Mouse (Mus musculus): ENCODE results near the gene Ncbp3. TPM values are rescaled to one million over a fixed set of nuclear protein-coding genes. Genes with fewer than 3 reads are reported as not detected.
"Not testable (repeated sequence)": the region's sequence is repeated elsewhere in the genome, so short reads cannot be mapped to it uniquely, and the experiment has no call there.

Ncbp3 gene
- polyA plus RNA-seq, 1 experiment from 2014 or later = 12.5 TPM

DNA sequence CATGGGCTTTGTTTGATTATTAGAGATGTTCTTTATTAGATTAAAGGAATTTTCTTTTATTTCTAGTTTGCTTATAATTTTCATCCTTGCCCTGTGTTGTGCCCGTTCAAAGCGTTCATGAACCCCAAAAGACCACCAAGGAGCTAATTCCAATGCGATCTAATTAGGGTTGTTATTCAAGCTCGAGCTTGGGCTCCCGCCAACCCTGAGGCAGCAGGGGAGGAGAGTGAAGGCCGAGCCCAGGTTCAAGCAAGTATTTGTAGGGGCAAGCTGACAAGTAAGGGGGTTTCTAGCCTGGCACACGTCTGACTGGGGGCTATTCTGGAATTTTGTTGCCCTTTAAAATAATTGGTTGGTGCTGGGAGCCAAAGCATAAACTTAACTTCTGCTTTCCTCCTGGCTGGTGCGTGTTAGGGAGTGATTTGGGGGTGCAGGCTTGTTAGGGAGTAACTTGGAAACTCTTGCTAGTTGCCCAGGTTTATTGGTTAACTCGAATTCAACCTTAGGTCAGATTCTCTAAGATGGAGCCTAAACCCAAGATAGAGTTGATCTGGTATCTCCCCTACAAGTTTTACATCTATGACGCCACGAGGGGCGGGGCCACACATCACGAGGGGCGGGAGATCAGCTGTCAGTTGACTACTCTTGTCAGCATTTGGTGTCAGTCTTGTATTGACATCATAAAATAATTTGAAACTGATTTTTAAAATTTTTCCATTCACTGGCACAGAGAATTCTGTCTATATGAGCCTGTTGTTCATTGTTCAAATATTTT lies 52.6 kb downstream of the Ncbp3 start:
- Histone ChIP-seq H3K4me1 (ENCODE audit: control insufficient read depth, insufficient read depth, low read length) (no peaks in the 10 kb centered on the region), H3K27me3 (ENCODE audit: control insufficient read depth, insufficient read depth, low read length) (no peaks in the 10 kb centered on the region), H3K27ac (ENCODE audit: low read depth, low read length) (no peak overlapping the region), H3K36me3 (ENCODE audit: control insufficient read depth, insufficient read depth, low read length) (no peaks in the 10 kb centered on the region), H3K9me3 (ENCODE audit: control insufficient read depth, low read length) (no peaks in the 10 kb centered on the region), H3K4me3 (ENCODE audit: low read depth, low read length) (no peak overlapping the region), H3K9ac (ENCODE audit: low read length) (no peak overlapping the region), H3K4me2 (ENCODE audit: low read depth) (no peak overlapping the region)
- WGBS = 78% methylated on average over 14 of the region's 14 CpGs
- DNase-seq (ENCODE audit: low spot score) = no peak
- ATAC-seq (ENCODE audit: insufficient read depth, low FRiP score, low TSS enrichment) = no peak

DNA sequence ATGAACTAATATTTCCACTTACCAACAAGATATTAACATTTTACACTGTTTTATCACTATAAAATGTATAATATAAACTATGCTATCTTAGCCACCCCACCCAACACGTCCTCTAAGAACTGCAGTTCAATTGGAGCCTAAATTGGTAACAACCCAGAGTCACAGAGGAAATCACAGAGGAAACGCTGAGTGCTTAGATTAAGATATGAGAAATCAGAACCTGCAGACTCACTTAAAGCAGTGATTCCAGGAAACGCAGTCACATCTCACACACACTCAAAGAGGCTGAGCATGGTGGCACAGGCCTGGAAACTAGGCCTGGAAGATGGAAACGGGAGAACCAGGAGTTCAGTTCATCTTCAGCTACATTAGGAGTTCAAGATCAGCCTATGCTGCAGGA lies 53.7 kb downstream of the Ncbp3 start:
- H3K9ac ChIP-seq (ENCODE audit: low read length) = no peak overlapping the region
- no peaks in the 10 kb centered on the region for H3K36me3 ChIP-seq (ENCODE audit: control insufficient read depth, insufficient read depth, low read length)
- no peak overlapping the region for H3K4me3 ChIP-seq (ENCODE audit: low read depth, low read length)
- no peak overlapping the region for H3K4me2 ChIP-seq (ENCODE audit: low read depth)
- no peaks in the 10 kb centered on the region for H3K27me3 ChIP-seq (ENCODE audit: control insufficient read depth, insufficient read depth, low read length)
- H3K4me1 ChIP-seq (ENCODE audit: control insufficient read depth, insufficient read depth, low read length) = no peaks in the 10 kb centered on the region
- 87% methylated on average over 4 of the region's 4 CpGs for WGBS
- no peak for ATAC-seq (ENCODE audit: insufficient read depth, low FRiP score, low TSS enrichment)
- no peaks in the 10 kb centered on the region for H3K9me3 ChIP-seq (ENCODE audit: control insufficient read depth, low read length)
- H3K27ac ChIP-seq (ENCODE audit: low read depth, low read length) = no peak overlapping the region
- no peak for DNase-seq (ENCODE audit: low spot score)

DNA sequence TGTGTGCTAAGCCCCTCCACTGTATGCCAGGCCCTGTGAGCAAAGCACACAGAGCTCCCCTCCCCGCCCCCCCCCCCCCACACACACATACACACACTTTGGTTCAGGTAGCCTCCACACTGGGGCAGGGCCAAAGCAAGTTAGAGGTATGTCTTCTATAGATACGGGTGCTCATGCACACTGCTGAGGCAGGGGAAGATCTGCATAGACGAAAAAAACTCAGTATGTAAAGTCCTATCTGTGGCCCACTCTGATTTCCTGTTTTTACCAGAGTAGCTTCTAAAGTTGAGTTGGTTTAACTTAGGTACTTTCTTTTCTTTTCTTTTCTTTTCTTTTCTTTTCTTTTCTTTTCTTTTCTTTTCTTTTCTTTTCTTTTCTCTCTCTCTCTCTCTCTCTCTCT lies 57.7 kb downstream of the Ncbp3 start:
- H3K4me3 ChIP-seq (ENCODE audit: low read depth, low read length) = no peak overlapping the region
- H3K9me3 ChIP-seq (ENCODE audit: control insufficient read depth, low read length) = no peaks in the 10 kb centered on the region
- 64% methylated on average over 3 of the region's 3 CpGs for WGBS
- ATAC-seq (ENCODE audit: insufficient read depth, low FRiP score, low TSS enrichment) (no peak), DNase-seq (ENCODE audit: low spot score) (no peak)
- H3K4me1 ChIP-seq (ENCODE audit: control insufficient read depth, insufficient read depth, low read length) = no peaks in the 10 kb centered on the region
- no peaks in the 10 kb centered on the region for H3K27me3 ChIP-seq (ENCODE audit: control insufficient read depth, insufficient read depth, low read length)
- no peak overlapping the region for H3K9ac ChIP-seq (ENCODE audit: low read length)
- no peak overlapping the region for H3K4me2 ChIP-seq (ENCODE audit: low read depth)
- no peak overlapping the region for H3K27ac ChIP-seq (ENCODE audit: low read depth, low read length)
- no peaks in the 10 kb centered on the region for H3K36me3 ChIP-seq (ENCODE audit: control insufficient read depth, insufficient read depth, low read length)

DNA sequence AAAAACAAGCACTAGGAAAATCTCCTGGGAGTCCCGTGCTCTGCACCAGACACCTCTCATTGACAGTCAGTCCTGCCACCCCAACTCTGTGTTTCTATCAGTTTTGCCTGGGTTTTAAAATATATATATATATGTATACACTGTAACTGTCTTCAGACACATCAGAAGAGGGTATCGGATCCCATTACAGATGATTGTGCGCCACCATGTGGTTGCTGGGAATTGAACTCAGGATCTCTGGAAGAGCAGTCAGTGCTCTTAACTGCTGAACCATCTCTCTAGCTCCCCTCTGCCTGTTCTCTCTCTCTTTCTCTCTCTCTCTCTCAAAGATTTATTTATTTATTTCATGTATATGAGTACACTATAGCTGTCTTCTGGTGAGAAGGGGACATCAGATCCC lies 59.8 kb downstream of the Ncbp3 start:
- H3K4me2 ChIP-seq (ENCODE audit: low read depth); ATAC-seq (ENCODE audit: insufficient read depth, low FRiP score, low TSS enrichment); H3K36me3 ChIP-seq (ENCODE audit: control insufficient read depth, insufficient read depth, low read length); DNase-seq (ENCODE audit: low spot score); H3K4me1 ChIP-seq (ENCODE audit: control insufficient read depth, insufficient read depth, low read length); H3K4me3 ChIP-seq (ENCODE audit: low read depth, low read length); H3K9me3 ChIP-seq (ENCODE audit: control insufficient read depth, low read length); H3K9ac ChIP-seq (ENCODE audit: low read length); H3K27ac ChIP-seq (ENCODE audit: low read depth, low read length); H3K27me3 ChIP-seq (ENCODE audit: control insufficient read depth, insufficient read depth, low read length): not testable (repeated sequence)
- 44% methylated on average over 3 of the region's 3 CpGs for WGBS

DNA sequence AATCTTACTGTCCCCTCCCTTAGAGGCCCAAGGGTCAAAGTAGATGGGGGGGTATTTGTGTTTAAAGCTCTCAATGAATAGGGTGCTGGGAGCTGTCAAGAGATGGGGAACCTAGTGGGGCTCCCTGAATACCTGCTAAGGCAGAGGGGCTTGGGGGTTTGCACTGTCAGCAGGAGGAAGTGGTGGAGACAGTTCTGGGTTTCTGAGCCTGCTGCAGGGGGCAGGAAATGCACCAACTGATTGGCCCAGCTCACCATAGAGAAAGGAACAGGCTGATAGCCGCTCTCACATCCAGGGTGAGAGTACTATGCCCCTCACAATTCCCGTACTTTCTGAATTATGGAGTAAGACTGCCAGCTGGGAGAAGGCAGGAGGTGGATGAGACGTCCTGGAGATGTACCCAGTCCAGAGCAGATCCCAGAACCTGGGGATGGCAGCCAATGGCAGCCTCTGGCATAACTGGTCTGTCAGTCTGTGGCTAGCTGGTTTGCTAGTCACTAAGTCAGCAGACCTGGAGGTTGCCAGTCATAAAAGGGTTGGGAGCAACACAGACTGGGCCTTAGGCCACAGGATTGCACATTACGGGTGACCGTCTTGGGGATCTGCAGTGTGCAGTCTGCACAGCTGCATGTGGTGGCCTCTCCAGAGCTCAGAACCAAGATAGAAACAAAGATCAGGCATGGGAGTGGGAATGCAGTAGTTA lies 60.8 kb downstream of the Ncbp3 start:
- DNase-seq (ENCODE audit: low spot score) (no peak), ATAC-seq (ENCODE audit: insufficient read depth, low FRiP score, low TSS enrichment) (no peak)
- Histone ChIP-seq H3K36me3 (ENCODE audit: control insufficient read depth, insufficient read depth, low read length) (no peaks in the 10 kb centered on the region), H3K27ac (ENCODE audit: low read depth, low read length) (no peak overlapping the region), H3K9me3 (ENCODE audit: control insufficient read depth, low read length) (no peaks in the 10 kb centered on the region), H3K4me1 (ENCODE audit: control insufficient read depth, insufficient read depth, low read length) (no peaks in the 10 kb centered on the region), H3K4me3 (ENCODE audit: low read depth, low read length) (no peak overlapping the region), H3K27me3 (ENCODE audit: control insufficient read depth, insufficient read depth, low read length) (no peaks in the 10 kb centered on the region), H3K4me2 (ENCODE audit: low read depth) (no peak overlapping the region), H3K9ac (ENCODE audit: low read length) (no peak overlapping the region)
- WGBS = 79% methylated on average over 5 of the region's 5 CpGs

GRCm38 (mm10) chr11:73108898-73109625 lies 61.5 kb downstream of the Ncbp3 start:
- DNase-seq (ENCODE audit: low spot score) (no peak), ATAC-seq (ENCODE audit: insufficient read depth, low FRiP score, low TSS enrichment) (no peak)
- H3K27ac ChIP-seq (ENCODE audit: low read depth, low read length) = no peak overlapping the region
- 81% methylated on average over 14 of the region's 14 CpGs for WGBS
- H3K9ac ChIP-seq (ENCODE audit: low read length) = no peak overlapping the region
- H3K27me3 ChIP-seq (ENCODE audit: control insufficient read depth, insufficient read depth, low read length) = no peaks in the 10 kb centered on the region
- H3K4me2 ChIP-seq (ENCODE audit: low read depth) = no peak overlapping the region
- H3K4me1 ChIP-seq (ENCODE audit: control insufficient read depth, insufficient read depth, low read length) = no peaks in the 10 kb centered on the region
- no peaks in the 10 kb centered on the region for H3K9me3 ChIP-seq (ENCODE audit: control insufficient read depth, low read length)
- no peaks in the 10 kb centered on the region for H3K36me3 ChIP-seq (ENCODE audit: control insufficient read depth, insufficient read depth, low read length)
- H3K4me3 ChIP-seq (ENCODE audit: low read depth, low read length) = no peak overlapping the region

GRCm38 (mm10) chr11:73109941-73110340 lies 62.4 kb downstream of the Ncbp3 start:
- no peaks in the 10 kb centered on the region for H3K9me3 ChIP-seq (ENCODE audit: control insufficient read depth, low read length)

GRCm38 (mm10) chr11:73111414-73111813 lies 63.8 kb downstream of the Ncbp3 start:
- Histone ChIP-seq H3K9me3 (ENCODE audit: control insufficient read depth, low read length) (no peaks in the 10 kb centered on the region), H3K36me3 (ENCODE audit: control insufficient read depth, insufficient read depth, low read length) (no peaks in the 10 kb centered on the region), H3K27ac (ENCODE audit: low read depth, low read length) (no peak overlapping the region), H3K4me1 (ENCODE audit: control insufficient read depth, insufficient read depth, low read length) (no peaks in the 10 kb centered on the region), H3K9ac (ENCODE audit: low read length) (no peak overlapping the region), H3K4me3 (ENCODE audit: low read depth, low read length) (no peak overlapping the region), H3K4me2 (ENCODE audit: low read depth) (no peak overlapping the region), H3K27me3 (ENCODE audit: control insufficient read depth, insufficient read depth, low read length) (no peaks in the 10 kb centered on the region)
- 70% methylated on average over 6 of the region's 6 CpGs for WGBS
- ATAC-seq (ENCODE audit: insufficient read depth, low FRiP score, low TSS enrichment) (no peak), DNase-seq (ENCODE audit: low spot score) (no peak)

More at GRCm38 (mm10) chr11:73109941-73110340, 62.4 kb downstream of the Ncbp3 start:
- H3K9ac ChIP-seq (ENCODE audit: low read length) = no peak overlapping the region
- H3K4me3 ChIP-seq (ENCODE audit: low read depth, low read length) = no peak overlapping the region
- H3K4me1 ChIP-seq (ENCODE audit: control insufficient read depth, insufficient read depth, low read length) = no peaks in the 10 kb centered on the region
- no peak overlapping the region for H3K4me2 ChIP-seq (ENCODE audit: low read depth)
- WGBS = 89% methylated on average over 3 of the region's 3 CpGs
- H3K36me3 ChIP-seq (ENCODE audit: control insufficient read depth, insufficient read depth, low read length) = no peaks in the 10 kb centered on the region
- no peak overlapping the region for H3K27ac ChIP-seq (ENCODE audit: low read depth, low read length)
- no peaks in the 10 kb centered on the region for H3K27me3 ChIP-seq (ENCODE audit: control insufficient read depth, insufficient read depth, low read length)
- ATAC-seq (ENCODE audit: insufficient read depth, low FRiP score, low TSS enrichment) = no peak
- no peak for DNase-seq (ENCODE audit: low spot score)

All from neural tube, embryonic 11.5 days (tissue).